Mouse (Mus musculus): ENCODE measurements around the gene Gnat1.

Gene Gnat1

DNA sequence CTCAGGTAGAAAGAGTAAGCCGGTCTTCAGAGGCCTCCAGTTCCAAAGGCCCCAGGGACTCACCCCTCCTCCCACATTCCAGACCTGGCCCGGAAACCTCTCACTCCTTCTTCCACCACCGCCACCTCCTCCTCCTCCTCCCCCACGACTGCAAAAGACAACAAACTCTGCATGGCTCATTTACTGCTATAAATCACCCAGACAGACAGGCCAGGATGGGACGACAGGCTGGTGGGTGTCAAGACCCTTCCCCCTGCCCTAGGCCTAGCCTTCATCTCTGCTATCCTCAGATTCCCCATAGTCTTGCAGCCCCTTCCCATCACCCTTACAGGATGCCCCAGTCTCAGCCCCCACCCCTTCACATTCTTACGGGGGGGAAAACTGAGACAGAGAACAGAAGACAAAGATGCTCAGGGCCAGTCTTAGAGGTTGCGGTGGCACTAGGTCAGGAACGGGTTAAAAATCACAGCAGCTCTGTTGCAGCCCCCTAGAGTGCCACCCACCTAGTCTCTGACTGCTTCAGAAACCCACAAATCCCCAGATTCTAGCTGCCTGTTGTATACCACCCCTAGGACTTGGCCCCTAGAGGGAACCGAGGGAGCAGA lies 20.0 kb upstream of the Gnat1 start:
- no peak for DNase-seq

GRCm38 (mm10) chr9:107698611-107699190 lies 19.2 kb upstream of the Gnat1 start:
- no peak for DNase-seq

GRCm38 (mm10) chr9:107697811-107698521 lies 18.5 kb upstream of the Gnat1 start:
- no peak for DNase-seq

GRCm38 (mm10) chr9:107696845-107697610 lies 17.5 kb upstream of the Gnat1 start:
- DNase-seq, result peak; percentile 46

DNA sequence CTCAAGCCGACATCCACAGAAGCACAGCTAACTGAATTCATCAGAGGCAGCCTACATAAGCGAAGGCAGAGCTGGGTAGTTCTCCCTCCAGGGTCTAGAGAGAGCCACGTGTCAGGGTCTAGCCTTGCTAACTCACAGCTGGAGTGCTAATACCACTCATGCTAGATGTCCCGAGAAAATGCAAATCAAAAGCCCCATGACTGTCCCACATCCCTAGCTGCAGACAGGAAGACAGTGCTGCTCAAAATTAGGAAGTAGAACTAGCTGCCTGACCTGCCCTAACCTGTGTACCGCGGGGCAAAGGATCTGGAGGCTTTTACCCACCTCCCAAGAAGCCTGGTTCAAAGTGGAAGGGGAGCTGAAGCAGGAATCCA lies 16.6 kb upstream of the Gnat1 start:
- DNase-seq, result no peak

DNA sequence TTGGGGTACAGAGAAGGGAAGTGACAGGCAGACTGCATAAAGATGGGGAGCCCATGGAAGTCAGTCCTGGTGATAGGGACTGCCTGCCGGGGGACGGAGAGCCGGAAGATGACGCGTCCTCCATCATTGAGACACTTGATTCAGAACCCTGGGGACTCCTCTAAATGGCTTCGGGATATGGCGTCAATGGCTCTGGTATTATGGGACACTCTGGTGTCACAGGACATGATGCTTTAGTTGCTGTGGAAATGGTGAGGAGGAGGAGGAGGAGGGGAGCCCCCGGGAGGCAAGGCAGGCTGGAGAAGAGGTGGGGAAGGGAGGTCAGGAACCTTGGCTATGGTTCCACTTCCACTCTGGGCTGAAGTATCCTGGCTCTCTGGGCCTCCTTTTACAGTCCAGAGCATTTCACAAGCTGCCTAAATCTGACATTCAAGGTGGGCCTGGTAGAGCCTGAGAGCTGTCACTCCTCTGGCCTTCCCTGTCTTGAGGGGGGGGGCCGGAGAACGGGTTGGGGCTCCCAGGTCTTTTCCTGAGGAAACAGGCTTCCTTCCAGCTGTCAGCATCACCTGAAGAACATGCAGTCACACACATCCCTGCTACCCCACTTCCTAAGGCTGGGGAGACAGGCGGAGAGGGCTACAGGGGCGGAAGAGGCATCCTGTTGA lies 16.1 kb upstream of the Gnat1 start:
- DNase-seq, result peak; percentile 54

- no peak for DNase-seq
Observed at GRCm38 (mm10) chr9:107694627-107695026, 15.1 kb upstream of the Gnat1 start.

DNA sequence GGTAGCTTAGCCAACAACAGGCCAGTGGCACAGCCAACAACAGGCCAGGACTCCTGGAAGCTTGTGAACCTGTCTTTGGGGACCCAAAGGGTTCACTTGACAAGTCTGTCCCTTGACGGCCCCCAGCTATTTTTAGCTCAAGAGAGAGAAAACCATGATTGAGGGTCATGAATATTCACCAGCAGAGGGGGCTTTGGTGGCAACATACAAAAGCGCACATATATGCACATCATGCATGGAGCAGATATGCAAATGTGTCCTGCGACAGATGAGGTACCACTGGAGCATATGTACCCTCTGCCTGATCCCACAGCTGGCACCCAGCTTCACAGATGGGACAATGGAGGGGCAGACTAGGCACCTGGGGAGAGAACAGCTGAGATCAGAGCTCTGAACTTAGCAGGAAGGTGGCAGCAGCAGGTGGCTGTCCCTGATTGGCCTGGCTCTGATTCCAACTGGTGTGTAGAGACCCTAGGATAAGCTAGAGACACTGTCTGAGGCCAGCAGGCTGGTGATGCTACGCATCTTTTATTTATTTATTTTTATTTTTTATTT lies 14.0 kb upstream of the Gnat1 start:
- DNase-seq, result no peak

DNA sequence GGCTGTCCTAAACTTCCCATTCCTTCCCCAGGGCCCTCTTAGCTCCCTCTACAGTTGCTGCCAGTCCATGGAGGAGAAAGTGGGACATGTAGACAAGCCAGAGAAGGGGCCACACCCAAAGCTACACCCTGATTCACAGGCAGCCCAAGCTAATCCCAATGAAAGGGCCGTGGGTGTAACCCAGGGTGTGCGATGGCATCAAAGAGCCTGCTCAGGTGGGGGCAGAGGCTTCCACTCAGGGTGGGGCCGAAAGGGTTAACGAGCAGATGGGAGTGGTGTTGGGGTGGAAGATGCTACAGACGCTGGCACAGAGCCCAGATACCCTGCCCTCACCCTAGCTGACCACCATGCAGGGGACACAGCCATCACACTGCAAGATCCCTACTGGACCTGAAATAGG lies 13.3 kb upstream of the Gnat1 start:
- DNase-seq, result no peak

DNA sequence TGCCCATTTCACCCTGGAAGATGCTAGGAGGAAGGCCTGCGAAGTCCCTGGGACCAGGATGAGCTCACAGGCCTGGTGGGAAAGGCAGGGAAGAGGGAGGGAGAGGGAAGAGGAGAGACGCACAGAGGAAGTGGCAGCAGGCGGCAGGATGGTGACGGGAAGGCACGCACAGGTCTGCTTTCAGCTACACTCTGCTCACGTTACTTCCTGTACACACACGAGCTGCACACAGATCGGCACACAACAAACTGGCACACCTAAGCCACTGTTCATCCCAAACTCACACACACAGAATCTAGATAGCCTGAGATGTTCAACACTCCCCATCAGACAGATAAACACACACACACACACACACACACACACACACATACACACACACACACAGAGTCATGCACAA lies 10.9 kb upstream of the Gnat1 start:
- no peak for DNase-seq

GRCm38 (mm10) chr9:107688939-107689338 lies 9.4 kb upstream of the Gnat1 start:
- no peak for DNase-seq

- DNase-seq, result no peak
Observed at GRCm38 (mm10) chr9:107688415-107688814, 8.9 kb upstream of the Gnat1 start.

DNA sequence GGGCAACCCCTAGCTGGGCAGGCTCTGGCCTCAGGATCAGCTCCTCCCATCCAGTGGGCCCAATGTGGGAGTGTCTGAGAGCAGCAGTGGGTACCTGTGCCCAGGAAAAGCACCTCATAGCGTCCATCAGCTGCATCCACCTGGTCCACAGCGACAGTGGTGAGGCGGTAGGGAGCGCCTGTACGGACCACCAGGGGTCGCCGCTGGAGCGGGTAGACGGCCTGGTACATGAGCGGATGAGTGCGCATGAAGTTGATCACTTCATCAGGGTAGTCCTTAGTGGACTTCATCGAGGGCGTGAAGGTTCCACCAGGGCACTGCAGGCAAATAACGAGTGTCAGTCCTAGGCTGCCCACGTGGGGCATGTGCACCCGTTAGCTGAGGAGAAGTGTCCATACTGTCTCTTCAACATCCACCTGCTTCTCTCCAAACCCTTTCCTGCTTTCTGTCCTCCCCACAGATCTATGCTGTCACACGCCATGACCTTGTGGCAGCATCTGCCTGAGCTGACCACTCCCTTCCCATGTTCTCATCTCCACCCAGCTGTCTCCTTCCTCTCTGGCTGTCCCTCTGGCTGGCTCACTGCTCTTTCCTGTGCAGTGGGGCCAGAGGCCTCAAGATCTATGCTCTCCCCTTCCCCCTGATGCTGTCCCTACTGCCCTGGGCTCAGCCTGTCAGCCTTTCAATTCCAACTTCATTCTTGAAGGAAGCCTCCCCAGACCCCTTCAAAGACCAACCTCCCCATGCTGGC lies 5.9 kb upstream of the Gnat1 start:
- peak; percentile 57 for DNase-seq

- no peak for DNase-seq
Observed at GRCm38 (mm10) chr9:107682405-107682804, 2.9 kb upstream of the Gnat1 start.

DNA sequence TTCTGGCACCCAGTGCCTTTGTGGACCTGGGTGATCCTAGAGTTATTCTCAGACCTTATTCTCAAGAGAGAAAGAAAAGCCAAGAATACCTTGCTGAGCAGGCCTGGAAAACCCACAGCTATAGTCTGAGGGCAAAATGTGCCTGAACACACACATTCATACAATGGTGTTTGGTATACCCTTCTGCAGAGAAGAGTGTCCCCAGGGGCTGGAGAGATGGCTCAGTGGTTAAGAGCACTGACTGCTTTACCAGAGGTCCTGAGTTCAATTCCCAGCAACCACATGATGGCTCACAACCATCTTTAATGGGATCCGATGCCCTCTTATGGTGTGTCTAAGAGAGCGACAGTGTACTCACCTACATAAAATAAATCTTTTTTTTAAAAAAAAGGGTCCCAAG lies 651 bp downstream of the Gnat1 start:
- DNase-seq, result no peak

DNA sequence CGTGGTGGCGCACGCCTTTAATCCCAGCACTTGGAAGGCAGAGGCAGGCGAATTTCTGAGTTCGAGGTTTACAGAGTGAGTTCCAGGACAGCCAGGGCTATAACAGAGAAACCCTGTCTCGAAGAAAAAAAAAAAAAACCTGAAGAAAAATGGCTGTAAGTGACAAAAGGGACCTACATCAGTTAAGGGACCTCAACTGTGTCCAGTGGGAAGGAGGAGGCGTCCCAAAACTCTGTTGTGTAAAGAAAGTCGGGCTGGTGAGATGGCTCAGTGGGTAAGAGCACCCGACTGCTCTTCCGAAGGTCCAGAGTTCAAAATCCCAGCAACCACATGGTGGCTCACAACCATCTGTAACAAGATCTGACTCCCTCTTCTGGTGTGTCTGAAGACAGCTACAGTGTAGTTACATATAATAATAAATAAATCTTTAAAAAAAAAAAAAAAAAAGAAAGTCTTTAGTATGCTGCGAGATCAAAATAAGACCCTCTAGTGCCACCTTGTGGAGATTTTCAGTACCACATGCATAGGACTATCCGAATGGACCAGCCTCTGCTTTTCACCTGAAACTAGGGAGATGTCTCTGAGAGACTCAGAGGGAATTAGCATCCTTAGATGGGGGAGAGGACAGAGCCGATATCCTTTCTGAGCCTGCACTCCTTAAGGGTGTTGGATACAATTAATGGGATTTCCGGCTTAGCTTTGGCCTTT lies 1.5 kb downstream of the Gnat1 start:
- peak; percentile 89 for DNase-seq

GRCm38 (mm10) chr9:107677091-107677784 lies 2.3 kb downstream of the Gnat1 start:
- peak; percentile 61 for DNase-seq

DNA sequence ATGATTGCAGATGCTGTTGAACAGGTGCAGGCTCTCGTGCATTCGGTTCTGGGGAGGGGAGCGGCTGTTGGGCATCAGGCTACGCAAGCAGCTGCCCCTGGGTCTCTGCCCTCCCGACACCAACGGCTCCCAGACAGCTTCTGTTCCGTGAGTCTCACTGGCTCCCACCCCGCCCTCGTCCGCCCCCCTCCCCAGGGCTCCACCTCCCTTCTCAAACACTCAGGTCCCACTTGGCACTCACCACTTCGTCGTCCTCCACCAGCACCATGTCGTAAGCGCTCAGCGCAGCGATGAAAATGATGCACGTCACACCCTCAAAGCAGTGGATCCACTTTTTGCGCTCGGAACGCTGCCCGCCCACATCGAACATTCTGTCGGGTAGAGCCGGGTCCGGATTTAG lies 3.2 kb downstream of the Gnat1 start:
- no peak for DNase-seq

GRCm38 (mm10) chr9:107675671-107676301 lies 3.7 kb downstream of the Gnat1 start:
- peak; percentile 67 for DNase-seq

All from kidney, adult 9 months (tissue).